Mouse (Mus musculus) embryo, embryonic 11.5 days (tissue): ENCODE data around the gene Slc15a2.

ENCODE experiments used
- DNase-seq: peaks from one replicate; pipeline ENCODE4 v3.0.0-alpha.2; 2012; ENCODE audit warnings: low read depth, low spot score

Gene Slc15a2

DNA sequence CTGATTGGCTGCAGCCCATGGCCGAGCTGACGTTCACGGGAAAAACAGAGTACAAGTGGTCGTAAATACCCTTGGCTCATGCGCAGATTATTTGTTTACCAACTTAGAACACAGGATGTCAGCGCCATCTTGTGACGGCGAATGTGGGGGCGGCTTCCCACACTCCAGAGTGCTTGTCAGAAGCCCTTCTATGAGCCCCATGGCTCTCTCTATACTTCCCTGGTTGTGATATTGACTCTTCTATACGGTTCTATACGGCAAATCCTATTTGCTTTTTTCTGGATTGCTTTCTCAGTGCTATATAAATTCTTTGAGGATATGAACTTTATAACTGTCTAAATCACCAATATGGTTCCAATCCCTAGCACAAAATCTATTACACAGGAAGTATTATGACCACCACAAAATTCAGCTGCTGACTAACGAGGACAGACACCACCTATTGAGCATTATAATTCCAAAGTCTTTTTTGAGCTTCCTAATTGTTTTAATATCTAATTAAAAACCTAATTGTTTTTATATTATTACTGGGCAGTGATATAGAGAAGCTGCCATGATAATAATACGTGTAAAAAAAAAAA is 14.5 kb downstream of the Slc15a2 start:
- no peak for DNase-seq

DNA sequence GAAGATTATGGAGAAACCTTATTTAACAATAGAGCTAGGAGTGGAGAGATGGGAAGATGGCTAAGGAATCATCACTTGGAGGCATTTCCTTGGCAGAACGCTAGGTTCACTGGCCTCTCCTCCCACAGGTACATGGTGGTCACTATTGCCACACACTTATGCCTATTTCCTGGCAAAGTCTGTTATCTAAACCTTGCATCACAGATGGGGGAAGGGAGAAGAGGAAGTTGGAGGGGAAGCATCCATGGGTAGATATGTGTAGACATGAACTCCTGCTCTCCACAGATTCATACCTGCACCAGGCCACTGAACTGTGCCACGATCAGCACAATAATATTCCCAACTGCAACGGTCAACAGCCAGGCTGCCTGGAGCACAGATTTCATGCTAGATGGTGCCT is 32.8 kb downstream of the Slc15a2 start:
- no peak for DNase-seq

DNA sequence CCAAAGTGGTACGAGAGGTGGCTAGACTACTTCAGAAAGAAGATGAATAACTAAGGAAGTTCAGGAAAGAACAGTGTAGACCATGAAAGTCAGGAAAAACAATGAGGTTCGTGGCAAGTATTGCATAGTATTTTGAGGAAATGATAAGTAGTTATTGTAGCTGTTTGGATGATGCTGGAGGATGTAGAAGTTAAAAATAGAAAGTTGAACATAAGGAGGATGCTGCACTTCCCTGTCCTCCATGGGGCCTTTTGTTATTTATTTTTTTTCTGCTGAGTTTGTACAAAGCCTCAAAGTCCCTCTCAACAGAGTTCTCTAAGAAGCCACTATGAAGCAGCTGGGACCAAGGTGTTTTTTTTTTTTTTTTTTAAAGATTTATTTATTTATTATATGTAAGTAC is 37.0 kb downstream of the Slc15a2 start:
- DNase-seq: no peak

DNA sequence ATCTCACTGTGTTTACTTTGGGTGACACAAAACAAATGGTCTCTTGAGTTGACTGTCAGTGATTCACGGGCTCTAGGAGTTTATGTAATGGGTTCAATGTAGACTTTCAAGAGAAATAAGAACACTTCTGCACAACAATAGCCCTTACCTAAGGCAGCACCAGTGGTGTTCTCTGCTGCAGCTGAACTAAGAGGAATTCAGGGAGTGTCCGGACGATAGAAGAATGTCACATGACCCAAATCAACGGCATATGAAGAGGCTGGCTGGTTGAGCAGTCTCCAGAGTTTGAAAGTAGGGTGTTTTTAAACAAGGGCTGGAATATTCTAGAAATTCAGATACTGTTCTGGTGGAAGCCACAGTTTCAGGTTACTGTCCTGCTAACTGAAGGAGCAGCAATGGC is 37.7 kb downstream of the Slc15a2 start:
- no peak for DNase-seq

DNA sequence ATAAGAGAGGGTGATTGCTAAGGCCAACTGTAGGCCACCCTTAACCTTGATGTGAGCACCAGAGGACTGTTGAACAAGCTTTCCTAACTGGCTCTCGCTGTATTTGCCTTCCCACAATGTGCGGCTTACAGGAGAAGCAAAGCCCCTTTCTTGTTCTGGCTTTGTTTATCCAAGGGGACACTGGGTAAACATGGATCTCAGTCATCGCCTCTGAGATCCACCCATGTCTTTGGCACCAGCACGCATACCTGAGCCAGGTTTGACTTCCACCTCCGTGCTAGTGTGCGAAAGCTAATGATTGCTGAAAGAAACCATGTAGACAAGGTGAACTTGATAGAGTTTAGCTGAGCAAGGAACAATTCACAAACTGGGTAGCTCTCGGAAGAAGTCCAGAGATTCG is 41.2 kb downstream of the Slc15a2 start:
- no peak for DNase-seq

DNA sequence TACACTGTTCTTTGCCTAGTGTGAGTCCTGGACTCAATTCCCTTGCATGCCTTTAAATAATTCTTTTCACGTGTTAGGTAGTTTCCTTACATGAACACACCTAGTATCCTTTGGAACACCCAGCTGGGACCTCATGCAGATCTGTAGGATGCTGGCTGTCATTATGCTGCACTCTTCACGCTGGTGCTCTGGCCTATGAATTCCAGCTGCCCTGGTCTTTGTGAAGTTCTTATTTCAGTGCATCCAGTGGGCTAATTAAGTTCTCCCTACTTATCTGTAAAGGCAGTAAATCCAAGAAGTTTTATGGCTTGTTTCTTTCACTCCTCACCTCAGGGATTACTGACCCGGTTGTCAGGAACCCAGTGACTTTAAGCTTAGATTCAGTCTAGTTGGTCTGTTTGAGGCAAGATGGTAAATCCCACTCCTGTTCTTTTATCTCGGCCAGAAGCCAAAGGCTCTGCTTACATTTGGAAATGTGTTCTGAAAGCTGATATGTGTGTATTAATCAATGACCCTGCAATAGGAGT is 45.3 kb downstream of the Slc15a2 start:
- no peak for DNase-seq

DNA sequence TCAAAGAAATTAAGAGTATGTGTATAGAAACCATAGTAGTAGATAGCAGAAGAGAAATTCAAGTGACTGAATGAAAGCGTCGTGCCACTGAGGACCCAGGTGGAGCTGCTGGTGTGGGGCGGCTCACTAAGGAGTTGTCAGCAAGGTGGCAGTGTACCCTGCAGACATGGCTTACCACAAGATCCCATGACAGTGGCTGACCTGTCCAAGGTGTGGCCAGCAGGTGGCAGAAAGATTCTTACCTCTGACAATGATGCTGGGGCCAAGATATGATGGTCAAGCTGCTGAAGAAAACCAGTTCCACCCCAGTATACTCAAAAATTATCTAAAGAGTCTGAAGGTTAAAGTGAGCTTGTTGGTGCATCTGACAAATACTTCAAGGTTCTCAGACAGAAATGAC is 49.3 kb downstream of the Slc15a2 start:
- no peak for DNase-seq

DNA sequence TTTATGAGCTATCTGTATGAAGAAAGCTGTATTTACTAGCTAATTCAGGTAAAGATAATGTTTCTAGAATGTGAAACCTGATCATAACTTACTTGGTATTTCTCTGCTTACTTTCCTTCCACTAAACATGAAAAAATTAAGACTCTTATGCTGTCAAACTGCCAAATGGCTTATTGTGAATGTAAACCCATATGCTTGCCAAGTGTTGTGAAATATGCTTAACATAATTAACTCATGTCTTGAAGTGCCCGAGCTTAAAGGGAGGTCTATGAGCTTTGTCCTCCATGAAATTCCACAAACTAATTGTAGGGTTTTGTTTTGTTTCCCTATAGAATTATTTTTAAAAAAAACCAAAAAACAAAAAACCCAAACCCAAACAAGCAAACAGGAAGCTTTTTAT is 50.9 kb downstream of the Slc15a2 start:
- no peak for DNase-seq

DNA sequence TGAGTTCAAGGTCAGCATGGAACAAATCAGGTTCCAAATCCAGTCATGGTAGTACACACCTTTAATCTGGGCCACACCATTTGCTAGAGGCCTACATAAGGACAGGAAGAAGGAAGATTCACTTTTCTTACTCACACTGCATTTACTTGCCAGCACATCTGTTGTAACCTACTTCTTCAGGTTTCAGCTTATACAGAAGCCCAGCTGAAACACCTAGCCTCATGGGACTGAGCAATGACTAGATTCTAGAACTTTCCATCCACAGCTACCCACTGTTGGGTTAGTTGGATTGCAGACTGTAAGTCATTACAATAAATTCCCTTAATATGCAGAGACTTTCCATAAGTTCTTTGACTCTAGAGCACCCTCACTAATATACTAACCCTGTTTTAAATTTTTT is 52.2 kb downstream of the Slc15a2 start:
- no peak for DNase-seq

DNA sequence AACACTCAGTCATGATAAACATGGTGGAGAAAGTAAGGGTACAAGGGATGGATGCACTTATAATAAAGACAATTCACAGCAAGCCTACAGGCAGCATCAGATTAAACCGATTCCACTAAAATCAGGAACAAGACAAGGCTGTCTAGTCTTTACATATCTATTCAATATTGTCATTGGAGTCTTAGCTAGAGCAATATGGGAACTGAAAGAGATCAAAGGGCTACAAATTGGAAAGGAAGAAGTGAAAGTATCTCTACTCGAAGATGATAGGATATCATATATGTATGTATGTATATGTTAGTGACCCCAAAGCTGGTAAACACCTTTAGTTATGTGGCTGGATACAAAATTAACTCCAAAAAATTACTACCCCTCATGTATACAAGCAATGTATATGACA is 55.8 kb downstream of the Slc15a2 start:
- no peak for DNase-seq

DNA sequence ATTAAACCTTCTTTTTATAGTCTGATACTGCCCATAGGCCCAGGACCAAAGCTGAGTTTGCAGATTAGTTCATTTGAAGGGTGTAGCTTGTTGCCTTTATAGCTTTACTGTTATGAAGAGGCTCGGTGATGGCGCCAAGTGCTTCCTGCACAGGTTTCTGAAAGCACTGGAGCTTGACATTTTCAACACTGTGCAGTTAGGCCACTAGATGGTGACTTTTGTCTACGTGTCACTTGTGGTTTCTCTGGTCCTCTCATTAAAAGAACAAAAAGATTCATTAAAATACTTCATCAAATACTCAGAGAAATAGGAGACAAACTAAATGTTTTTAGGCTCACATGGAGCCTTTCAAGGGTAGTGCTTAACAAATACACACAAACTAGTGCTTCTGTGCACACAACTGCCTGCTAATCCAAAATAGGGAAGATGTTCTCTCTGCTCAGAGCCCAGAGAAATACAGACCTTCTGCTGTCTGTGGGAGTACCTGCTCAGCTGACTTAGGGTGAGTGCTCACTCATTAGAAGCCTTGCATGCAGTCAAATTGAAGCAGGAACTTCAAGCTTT is 60.8 kb downstream of the Slc15a2 start:
- no peak for DNase-seq

DNA sequence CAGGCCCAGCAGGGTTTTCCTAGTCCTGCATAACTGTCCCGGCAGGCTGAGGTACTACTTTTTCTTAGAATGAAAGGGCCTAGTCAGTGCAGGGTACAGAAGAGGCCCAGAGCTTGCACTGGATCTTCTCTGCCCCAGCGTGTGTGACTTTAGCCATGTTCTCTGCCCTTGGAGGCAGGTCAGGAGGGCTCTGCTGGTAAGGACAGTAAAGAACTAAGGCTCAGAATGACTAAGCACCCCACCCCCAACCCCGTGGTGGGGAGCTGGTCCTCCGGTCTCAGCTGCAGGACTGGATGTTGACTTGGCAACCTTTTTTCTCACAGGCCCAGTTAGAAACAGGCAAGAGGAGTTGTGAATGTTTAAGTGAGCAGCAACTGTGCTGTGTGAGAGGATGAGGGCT is 62.0 kb downstream of the Slc15a2 start:
- DNase-seq: no peak

DNA sequence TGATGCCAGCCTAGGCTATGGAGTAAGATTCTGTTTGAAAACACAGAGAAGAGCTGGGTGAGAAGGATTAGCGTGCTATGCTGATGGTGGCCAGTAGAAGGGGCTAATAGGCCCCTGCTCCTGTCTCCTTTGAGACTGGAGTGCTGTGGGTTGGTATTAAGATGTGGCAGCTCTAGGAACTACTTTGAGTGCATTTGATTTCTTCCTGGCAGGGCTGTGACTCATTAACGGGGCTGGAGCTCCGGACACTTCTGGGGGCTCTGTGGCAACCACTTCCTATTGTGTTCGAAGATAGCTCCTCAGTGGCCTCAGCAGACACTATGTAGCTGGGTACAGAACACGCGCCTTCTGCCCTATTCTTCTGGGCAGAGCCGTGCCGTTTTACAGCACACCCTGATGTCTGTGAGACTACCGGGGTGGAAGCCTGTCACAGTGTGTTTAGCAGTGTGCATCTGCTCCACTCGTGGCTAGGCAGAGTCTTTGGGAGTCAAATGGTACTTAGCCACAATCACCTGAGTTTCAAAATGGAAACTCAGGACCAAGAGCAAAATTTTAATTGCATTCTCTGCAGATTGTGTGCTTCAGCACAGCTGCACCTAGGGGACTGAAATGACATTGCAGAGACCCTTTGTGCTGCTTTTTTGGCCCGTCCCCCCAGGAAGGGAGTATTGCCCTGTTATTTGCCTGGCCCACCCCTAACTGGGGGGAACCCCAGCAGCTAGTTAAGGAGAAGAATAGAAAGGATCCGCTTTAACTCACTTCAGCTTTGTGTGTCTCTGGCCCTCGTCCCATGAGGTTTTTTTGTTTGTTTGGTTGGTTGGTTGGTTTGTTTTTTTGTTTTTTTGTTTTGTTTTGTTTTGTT is 64.3 kb downstream of the Slc15a2 start:
- DNase-seq: no peak

DNA sequence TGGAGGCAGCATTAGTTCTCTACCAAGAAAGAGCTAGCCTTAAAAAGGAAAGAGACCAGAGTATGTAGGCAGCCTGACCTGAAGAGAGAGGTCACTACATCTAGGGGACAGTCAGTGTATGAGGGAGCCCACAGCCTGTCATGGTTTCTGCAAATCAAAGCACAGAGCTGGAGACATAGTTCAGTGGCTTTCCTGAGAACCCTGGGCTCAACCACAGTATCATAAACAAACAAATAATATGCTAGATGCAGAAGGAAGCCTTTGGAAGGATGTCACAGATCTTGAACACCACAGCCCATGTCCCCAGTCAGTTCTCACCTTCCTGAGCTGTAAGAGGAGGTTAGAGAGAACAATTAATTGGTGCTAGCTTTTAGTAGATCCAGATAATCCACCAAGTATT is 66.1 kb downstream of the Slc15a2 start:
- DNase-seq: no peak

DNA sequence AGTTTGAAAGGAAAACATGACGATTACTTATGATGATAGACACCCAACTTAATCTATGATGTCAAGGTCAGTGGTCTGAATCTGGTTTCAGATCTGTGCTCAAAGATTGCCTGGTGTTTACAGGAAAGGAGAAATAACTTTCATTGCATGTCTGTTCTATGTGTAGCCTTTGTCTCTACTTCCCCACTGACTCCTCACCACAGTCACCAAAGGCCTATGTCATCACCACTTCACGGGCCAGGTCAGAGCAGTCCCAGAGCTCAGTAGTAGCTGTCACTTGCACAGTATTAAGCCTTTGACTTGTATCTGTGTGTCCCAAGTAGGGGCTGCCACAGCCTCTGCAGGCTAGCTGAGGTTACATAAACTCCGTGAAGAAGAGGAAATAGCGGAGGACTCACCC is 67.3 kb downstream of the Slc15a2 start:
- DNase-seq: no peak

DNA sequence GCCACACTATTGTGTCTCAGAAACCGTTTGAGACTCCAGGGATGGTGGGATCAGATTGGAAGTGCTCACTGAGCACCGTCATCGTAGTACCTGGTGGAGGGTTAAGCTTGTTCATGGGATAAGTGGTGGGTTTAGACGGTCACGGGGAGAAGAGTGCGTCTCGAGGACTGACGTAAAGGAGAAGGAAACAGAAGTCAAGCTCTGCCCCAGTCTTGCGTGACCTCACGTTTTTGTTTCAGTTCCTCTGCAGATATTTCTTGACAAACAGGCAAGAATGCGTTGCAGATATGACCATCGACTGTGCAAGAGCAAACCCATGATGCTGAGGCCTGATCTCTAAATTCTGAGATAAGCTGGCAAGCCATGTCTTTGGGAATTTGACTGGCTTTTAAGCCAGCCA is 73.0 kb downstream of the Slc15a2 start:
- no peak for DNase-seq

DNA sequence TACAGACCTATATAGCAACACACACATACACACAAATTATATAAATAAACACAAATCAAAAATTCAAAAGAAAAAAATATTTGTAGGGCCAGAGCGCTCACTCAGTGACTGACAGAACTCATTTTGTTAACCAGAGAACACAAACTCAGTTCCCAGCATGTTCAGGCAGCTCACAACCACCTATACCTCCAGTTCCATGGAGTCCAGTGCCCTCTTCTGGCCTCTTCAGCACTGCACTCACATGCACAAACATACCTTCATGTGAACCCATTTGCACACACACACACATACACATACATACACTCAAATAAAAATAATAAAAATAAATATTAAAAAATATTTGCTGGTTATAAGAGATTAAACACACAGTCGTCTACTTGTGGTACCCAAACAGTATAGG is 74.0 kb downstream of the Slc15a2 start:
- DNase-seq: no peak

DNA sequence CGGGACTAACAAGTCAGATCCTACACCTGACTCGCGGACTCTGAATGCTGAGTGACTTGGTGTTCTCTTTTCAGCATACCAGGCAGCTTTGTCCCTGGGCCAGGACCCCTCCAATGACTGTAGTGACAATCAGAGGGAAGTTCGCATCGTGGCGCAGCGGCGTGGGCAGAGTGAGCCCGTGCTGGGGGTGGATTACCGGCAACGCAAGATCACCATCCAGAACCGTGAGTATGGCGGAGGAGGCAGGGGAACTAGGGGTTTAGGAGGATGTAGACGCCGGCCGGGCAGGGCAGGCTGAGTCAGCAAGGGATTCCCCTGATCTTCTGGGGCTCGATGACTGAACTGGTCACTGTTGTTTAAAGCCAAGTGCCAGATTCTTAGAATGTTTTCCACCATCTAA is 75.4 kb downstream of the Slc15a2 start:
- no peak for DNase-seq

DNA sequence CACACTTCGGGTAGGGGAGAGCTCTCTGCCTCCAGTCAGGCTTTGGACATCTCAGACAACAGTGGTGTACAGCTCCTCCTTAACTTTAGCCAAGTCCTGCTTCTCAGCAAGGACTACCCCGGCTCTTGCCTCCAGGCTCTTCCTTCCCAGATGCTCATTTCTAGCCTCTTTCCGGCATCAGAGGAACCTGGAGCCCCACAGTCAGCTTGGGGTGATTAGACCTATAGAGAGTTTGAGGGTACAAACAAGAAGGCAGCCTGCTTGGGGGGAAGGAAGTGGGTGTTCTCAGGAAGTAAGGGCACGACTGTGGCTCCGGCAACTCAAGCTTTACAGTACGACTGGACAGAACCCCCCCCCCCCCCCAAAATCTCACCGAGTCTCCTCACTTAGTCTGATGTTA is 76.0 kb downstream of the Slc15a2 start:
- DNase-seq: no peak

DNA sequence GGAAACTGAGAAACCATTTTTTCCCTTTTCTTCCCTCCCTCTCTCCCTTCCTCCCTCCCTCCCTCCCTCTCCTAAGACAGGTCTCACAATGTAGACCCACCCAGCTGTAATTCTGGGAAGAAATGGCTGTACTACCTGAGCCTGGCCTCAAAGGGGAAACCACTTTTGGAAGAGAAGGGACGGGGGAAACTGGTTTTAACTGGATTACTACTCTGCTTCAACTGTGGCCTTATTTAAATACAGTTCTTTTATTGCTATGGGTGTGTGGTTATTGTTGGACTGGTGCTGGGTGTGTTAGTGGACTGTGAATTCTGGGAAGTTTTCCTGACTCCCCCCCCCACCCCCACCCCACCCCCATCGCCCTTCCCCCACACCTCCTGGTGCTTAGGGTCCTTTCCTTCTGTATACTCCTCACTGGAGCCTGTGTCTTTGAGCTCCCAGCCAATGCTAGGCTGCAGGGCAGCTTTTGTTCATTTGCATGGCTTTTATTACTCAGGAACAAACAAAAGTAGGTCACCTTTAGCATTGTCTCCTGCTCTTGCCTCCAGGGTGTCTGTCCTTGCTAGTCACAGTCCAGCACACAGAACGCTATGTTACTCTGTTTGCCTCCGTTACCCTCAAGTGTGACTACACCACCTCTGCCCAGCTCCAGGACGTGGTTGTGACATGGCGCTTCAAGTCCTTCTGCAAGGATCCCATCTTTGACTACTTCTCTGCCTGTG is 76.9 kb downstream of the Slc15a2 start:
- DNase-seq: no peak

DNA sequence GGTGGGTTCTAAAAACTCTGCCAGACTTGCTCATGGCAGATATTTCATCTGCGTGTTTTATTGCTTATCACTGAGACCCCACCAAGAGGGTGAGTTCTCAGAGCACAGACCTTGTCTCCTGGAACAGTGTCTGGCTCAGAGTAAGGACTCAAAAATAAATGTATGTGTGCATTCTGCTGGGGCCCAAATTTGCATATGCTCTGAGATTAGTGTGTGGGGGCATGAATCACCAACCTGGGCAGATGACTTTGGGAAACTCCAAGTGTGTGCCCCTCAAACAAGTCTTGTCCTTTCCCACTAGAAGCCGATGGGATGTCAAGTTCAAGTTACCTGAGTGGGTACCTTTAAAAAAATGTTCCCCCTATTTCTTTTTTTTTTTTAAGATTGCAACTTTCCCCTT is 84.3 kb downstream of the Slc15a2 start:
- no peak for DNase-seq
